Mouse (Mus musculus): ENCODE measurements around the gene Dlgap3. TPM values are rescaled to one million over a fixed set of nuclear protein-coding genes. Genes with fewer than 3 reads are reported as not detected.

The Dlgap3 gene
- polyA plus RNA-seq, 1 experiment from 2014 or later = 25.1 TPM

DNA sequence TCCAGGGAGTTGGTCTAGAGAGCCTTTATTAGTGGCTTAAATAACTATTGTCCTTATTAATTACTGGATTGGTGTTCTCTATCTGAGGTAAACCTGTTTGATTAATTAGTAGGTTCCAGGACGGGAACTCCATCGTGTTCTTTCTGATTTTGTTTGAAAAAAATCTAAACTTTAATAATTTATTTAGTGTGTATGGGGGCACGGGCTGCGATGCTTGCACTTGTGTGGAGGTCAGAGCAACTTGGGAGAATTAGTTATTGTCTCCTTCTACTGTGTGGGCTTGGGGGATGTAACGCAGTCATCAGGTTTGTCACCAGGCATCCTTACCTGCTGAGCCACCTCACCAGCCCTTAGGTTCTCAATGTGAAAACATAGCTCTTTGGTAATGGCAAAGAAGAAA, 1.9 kb upstream of the Dlgap3 start:
- H3K4me1 ChIP-seq = peaks cover 34% of the 10 kb centered on the region
- H3K9me3 ChIP-seq (replicated peaks) = no peaks in the 10 kb centered on the region
- no peaks in the 10 kb centered on the region for H3K36me3 ChIP-seq
- 77% methylated on average over 5 of the region's 5 CpGs for WGBS
- H3K4me2 ChIP-seq = no peak overlapping the region
- no peak for ATAC-seq (ENCODE audit: low FRiP score)
- H3K27me3 ChIP-seq (replicated peaks) = 0 out of 2 replicates have a peak, but pooled peaks cover 6% of the 10 kb centered on the region
- H3K4me3 ChIP-seq (replicated peaks) = no peak overlapping the region
- no peak overlapping the region for H3K27ac ChIP-seq (replicated peaks)
- no peak overlapping the region for H3K9ac ChIP-seq (replicated peaks)

DNA sequence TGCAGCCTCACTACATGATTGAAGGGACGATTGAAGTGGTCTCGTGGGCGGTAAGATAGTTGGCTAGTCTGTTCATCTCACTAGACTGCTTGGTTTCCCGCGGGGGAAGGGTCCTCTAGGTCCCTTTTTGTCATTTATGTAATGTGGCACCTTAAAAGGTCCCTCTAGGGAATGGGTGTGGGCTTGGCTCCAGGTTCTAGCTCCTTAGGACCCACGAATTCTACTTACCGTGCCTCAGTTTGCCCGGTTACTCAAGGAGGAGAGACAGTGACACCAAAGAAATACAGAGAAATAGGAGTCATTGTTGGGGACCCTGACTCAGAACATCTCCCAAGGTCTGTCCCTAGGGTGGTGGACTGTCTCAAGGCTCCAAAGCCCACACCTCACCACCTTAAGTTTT, 1.3 kb upstream of the Dlgap3 start:
- peak overlapping the region; percentile 89 for H3K4me3 ChIP-seq (replicated peaks)
- no peaks in the 10 kb centered on the region for H3K36me3 ChIP-seq
- no peak; the same call in 1 of the 2 replicates for ATAC-seq (ENCODE audit: low FRiP score)
- 0 out of 2 replicates have a peak, but pooled peaks cover 6% of the 10 kb centered on the region for H3K27me3 ChIP-seq (replicated peaks)
- H3K4me1 ChIP-seq = peaks cover 40% of the 10 kb centered on the region
- no peaks in the 10 kb centered on the region for H3K9me3 ChIP-seq (replicated peaks)
- peak overlapping the region; percentile 96 for H3K9ac ChIP-seq (replicated peaks)
- H3K4me2 ChIP-seq = peak overlapping the region; percentile 91
- WGBS = 15% methylated on average over 8 of the region's 8 CpGs
- peak overlapping the region; percentile 88 for H3K27ac ChIP-seq (replicated peaks)

DNA sequence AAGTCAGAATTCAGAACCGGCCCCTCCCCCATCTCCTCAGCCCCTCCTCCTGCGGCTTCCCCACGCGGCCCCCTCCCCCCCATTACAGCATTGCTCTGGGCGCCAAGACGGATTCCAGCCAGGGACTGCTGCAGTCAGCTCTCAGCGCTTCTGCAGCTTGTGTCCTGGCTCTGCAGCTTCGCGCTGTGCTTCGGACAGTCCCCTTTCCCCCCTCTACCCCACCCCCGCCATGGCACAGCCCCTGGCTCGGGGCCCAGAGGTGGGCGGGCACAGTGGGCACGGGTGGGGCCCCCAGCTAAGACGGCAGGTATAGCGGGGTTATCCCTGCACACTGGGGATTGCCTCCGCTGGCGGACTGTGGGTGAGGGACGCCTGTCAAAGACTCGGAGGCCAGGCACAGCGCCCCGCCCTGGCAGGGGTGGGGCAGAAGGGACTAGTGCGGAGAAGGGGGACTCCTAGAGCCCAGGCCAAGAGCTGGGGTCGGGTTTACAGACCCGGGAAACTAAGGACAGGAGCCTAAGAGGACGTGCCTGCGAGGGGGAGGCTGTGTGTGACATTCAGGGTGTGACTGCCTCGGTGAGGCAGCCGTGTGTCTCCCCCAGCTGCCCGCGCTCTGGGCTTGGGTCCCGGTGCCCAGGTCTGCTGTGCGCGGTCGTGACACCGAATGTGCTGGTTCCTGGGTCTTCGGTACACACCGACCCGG, 642 bp upstream of the Dlgap3 start:
- peaks cover 46% of the 10 kb centered on the region for H3K4me1 ChIP-seq
- peak overlapping the region; percentile 96 for H3K9ac ChIP-seq (replicated peaks)
- H3K36me3 ChIP-seq = no peaks in the 10 kb centered on the region
- H3K27ac ChIP-seq (replicated peaks) = peak overlapping the region; percentile 88
- no peaks in the 10 kb centered on the region for H3K9me3 ChIP-seq (replicated peaks)
- H3K4me2 ChIP-seq = peak overlapping the region; percentile 91
- H3K4me3 ChIP-seq (replicated peaks) = peak overlapping the region; percentile 89
- 0 out of 2 replicates have a peak, but pooled peaks cover 6% of the 10 kb centered on the region for H3K27me3 ChIP-seq (replicated peaks)
- WGBS = 0% methylated on average over 39 of the region's 39 CpGs
- ATAC-seq (ENCODE audit: low FRiP score) = peak; percentile 73

- Histone ChIP-seq H3K4me2 (peak overlapping the region; percentile 91), H3K9ac (replicated peaks) (peak overlapping the region; percentile 96), H3K4me3 (replicated peaks) (peak overlapping the region; percentile 89), H3K36me3 (no peaks in the 10 kb centered on the region), H3K27ac (replicated peaks) (peak overlapping the region; percentile 88), H3K27me3 (replicated peaks) (0 out of 2 replicates have a peak, but pooled peaks cover 6% of the 10 kb centered on the region), H3K9me3 (replicated peaks) (no peaks in the 10 kb centered on the region), H3K4me1 (peaks cover 49% of the 10 kb centered on the region)
- 2% methylated on average over 47 of the region's 51 CpGs for WGBS
- ATAC-seq (ENCODE audit: low FRiP score) = peak; percentile 52
These were observed 580 bp downstream of the Dlgap3 start for GRCm38 (mm10) chr4:127169346-127170221.

- Histone ChIP-seq H3K4me1 (peaks cover 52% of the 10 kb centered on the region), H3K4me3 (replicated peaks) (peak overlapping the region; percentile 89; the same call in 1 of the 2 replicates), H3K9ac (replicated peaks) (no peak overlapping the region), H3K27ac (replicated peaks) (peak overlapping the region; percentile 37; the same call in 1 of the 2 replicates), H3K4me2 (peak overlapping the region; percentile 91), H3K27me3 (replicated peaks) (0 out of 2 replicates have a peak, but pooled peaks cover 6% of the 10 kb centered on the region), H3K9me3 (replicated peaks) (no peaks in the 10 kb centered on the region), H3K36me3 (no peaks in the 10 kb centered on the region)
- 25% methylated on average over 5 of the region's 5 CpGs for WGBS
- no peak for ATAC-seq (ENCODE audit: low FRiP score)
These were observed 1.9 kb downstream of the Dlgap3 start for GRCm38 (mm10) chr4:127170866-127171265.

DNA sequence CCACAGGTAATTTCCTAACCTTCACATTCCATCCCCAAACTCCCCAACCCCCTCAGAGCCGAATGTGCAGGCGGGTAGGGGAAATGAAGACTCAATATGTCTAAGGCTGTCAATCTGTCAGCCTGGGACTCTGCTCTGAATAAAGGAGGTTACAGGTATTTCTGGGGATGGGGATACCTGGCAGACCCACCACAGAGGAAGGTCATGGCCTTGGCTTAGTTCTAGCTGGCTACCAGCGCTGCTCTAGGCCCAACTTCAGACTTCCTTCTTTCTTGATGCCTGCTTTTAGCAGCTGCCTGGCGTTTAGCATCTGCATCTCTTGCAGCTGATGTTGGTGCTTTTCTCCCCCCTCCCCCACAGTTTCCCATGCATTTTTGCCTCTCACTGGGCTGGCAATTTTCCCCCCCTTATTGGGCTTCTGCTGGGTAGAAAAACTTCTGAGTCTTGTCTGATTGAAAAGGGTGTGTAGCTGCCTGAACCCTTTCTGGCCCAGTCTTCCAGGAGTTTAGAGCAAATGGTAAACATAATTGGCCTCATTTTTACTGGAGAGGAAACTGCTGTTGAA, 2.4 kb downstream of the Dlgap3 start:
- WGBS = 57% methylated on average over 4 of the region's 4 CpGs
- Histone ChIP-seq H3K9me3 (replicated peaks) (no peaks in the 10 kb centered on the region), H3K4me1 (peaks cover 52% of the 10 kb centered on the region), H3K36me3 (no peaks in the 10 kb centered on the region), H3K27ac (replicated peaks) (no peak overlapping the region; the same call in 1 of the 2 replicates), H3K4me3 (replicated peaks) (0 out of 2 replicates have a peak overlapping the region, but pooled peaks have one; percentile 89), H3K4me2 (peak overlapping the region; percentile 91), H3K9ac (replicated peaks) (0 out of 2 replicates have a peak overlapping the region, but pooled peaks have one; percentile 34), H3K27me3 (replicated peaks) (0 out of 2 replicates have a peak, but pooled peaks cover 6% of the 10 kb centered on the region)
- ATAC-seq (ENCODE audit: low FRiP score) = no peak

- Histone ChIP-seq H3K27me3 (replicated peaks) (0 out of 2 replicates have a peak, but pooled peaks cover 3% of the 10 kb centered on the region), H3K9me3 (replicated peaks) (no peaks in the 10 kb centered on the region), H3K27ac (replicated peaks) (no peak overlapping the region), H3K36me3 (no peaks in the 10 kb centered on the region), H3K4me2 (peak overlapping the region; percentile 38), H3K4me1 (peaks cover 52% of the 10 kb centered on the region), H3K4me3 (replicated peaks) (no peak overlapping the region; the same call in 1 of the 2 replicates), H3K9ac (replicated peaks) (no peak overlapping the region)
- ATAC-seq (ENCODE audit: low FRiP score) = no peak
- 15% methylated on average over 7 of the region's 7 CpGs for WGBS
These were observed 3.1 kb downstream of the Dlgap3 start for GRCm38 (mm10) chr4:127172119-127172518.

DNA sequence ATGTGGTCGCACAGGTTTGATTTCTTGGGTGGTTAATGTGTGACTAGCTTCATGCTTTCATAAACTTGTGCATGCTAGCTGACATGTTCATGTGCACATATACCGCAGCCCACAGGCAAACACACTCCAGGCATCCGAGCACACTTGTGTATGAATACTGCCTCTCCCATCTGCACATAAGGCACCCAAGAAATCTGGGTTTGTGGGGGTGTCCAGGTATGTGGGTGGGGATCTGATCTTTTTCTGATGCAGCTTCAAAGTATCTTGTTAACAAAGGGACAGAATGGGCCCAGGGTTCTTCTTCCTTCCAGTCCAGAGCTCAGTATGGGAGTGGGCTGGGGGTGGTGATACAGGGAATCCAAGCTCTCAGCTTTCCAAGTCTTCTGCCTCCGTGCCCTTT, 3.6 kb downstream of the Dlgap3 start:
- no peaks in the 10 kb centered on the region for H3K36me3 ChIP-seq
- H3K9ac ChIP-seq (replicated peaks) = no peak overlapping the region
- H3K4me3 ChIP-seq (replicated peaks) = no peak overlapping the region; the same call in 1 of the 2 replicates
- peaks cover 50% of the 10 kb centered on the region for H3K4me1 ChIP-seq
- no peaks in the 10 kb centered on the region for H3K9me3 ChIP-seq (replicated peaks)
- H3K27me3 ChIP-seq (replicated peaks) = 0 out of 2 replicates have a peak, but pooled peaks cover 3% of the 10 kb centered on the region
- peak overlapping the region; percentile 38 for H3K4me2 ChIP-seq
- WGBS = 66% methylated on average over 4 of the region's 4 CpGs
- no peak for ATAC-seq (ENCODE audit: low FRiP score)
- no peak overlapping the region for H3K27ac ChIP-seq (replicated peaks)

GRCm38 (mm10) chr4:127173461-127173860, 4.5 kb downstream of the Dlgap3 start:
- H3K9me3 ChIP-seq (replicated peaks) = no peaks in the 10 kb centered on the region
- 0 out of 2 replicates have a peak overlapping the region, but pooled peaks have one; percentile 17 for H3K9ac ChIP-seq (replicated peaks)
- no peak overlapping the region for H3K27ac ChIP-seq (replicated peaks)
- no peaks in the 10 kb centered on the region for H3K36me3 ChIP-seq
- WGBS = 6% methylated on average over 8 of the region's 8 CpGs
- 0 out of 2 replicates have a peak, but pooled peaks cover 3% of the 10 kb centered on the region for H3K27me3 ChIP-seq (replicated peaks)
- 0 out of 2 replicates have a peak overlapping the region, but pooled peaks have one; percentile 13 for H3K4me3 ChIP-seq (replicated peaks)
- ATAC-seq (ENCODE audit: low FRiP score) = no peak
- H3K4me1 ChIP-seq = peaks cover 44% of the 10 kb centered on the region
- peak overlapping the region; percentile 38 for H3K4me2 ChIP-seq

GRCm38 (mm10) chr4:127174075-127174899, 5.3 kb downstream of the Dlgap3 start:
- ATAC-seq (ENCODE audit: low FRiP score) = no peak
- peaks cover 52% of the 10 kb centered on the region for H3K4me1 ChIP-seq
- 49% methylated on average over 8 of the region's 8 CpGs for WGBS

More at GRCm38 (mm10) chr4:127174075-127174899, 5.3 kb downstream of the Dlgap3 start:
- Histone ChIP-seq H3K27ac (replicated peaks) (no peak overlapping the region), H3K27me3 (replicated peaks) (0 out of 2 replicates have a peak, but pooled peaks cover 3% of the 10 kb centered on the region), H3K36me3 (no peaks in the 10 kb centered on the region), H3K4me3 (replicated peaks) (no peak overlapping the region), H3K9me3 (replicated peaks) (no peaks in the 10 kb centered on the region), H3K4me2 (no peak overlapping the region), H3K9ac (replicated peaks) (no peak overlapping the region)

Data from neural tube, embryonic 15.5 days (tissue).